Mouse (Mus musculus): ENCODE data around the gene Rpl3l. TPM values are rescaled to one million over a fixed set of nuclear protein-coding genes. Genes with fewer than 3 reads are reported as not detected.

The Rpl3l gene
- total and polyA plus RNA-seq, 2 experiments: 0.46 TPM; not detected in 1

- no peaks in the 10 kb centered on the region for H3K79me2 ChIP-seq (ENCODE audit: control insufficient read depth, insufficient read depth, low read length)
- no peak overlapping the region for H3K9ac ChIP-seq (ENCODE audit: low read depth, low read length)
- no peak for DNase-seq (ENCODE audit: extremely low read depth, low read depth, low spot score)
- no peaks in the 10 kb centered on the region for H3K27me3 ChIP-seq (ENCODE audit: control insufficient read depth, insufficient read depth, low read length)
- 92% methylated on average over 2 of the region's 2 CpGs for WGBS
- H3K4me1 ChIP-seq (ENCODE audit: control insufficient read depth, insufficient read depth, low read length): no peaks in the 10 kb centered on the region
- H3K36me3 ChIP-seq (ENCODE audit: control insufficient read depth, insufficient read depth, low read length): no peaks in the 10 kb centered on the region
- TF ChIP-seq CTCF (IDR thresholded peaks at IDR 0.05; ENCODE audit: low read depth, low read length) (no peak), POLR2A (IDR thresholded peaks at IDR 0.05; ENCODE audit: extremely low read depth, insufficient read depth, low read length) (no peak)
- H3K4me3 ChIP-seq (ENCODE audit: insufficient read depth, low read depth, low read length): no peak overlapping the region
- H3K27ac ChIP-seq (replicated peaks; ENCODE audit: insufficient read depth, low read depth, low read length): no peak overlapping the region
Measured at GRCm38 (mm10) chr17:24780821-24781220, 53.2 kb downstream of the Rpl3l start.

Other genes starting within 250 kb of the Rpl3l start
- 3.5 and 3.9 TPM in 2 replicates for gene Mlst8, start 248.7 kb upstream of the Rpl3l start, total RNA-seq (2014; rRNA removed)
- gene Mlst8, start 248.7 kb upstream of the Rpl3l start, polyA plus RNA-seq (2012; rRNA removed): 12.9 and 16.7 TPM in 2 replicates
- under 0.01 and 0.18 TPM in 2 replicates for gene Caskin1, start 239.2 kb upstream of the Rpl3l start, total RNA-seq (2014; rRNA removed)
- 0.18 and 0.26 TPM in 2 replicates for gene Caskin1, start 239.2 kb upstream of the Rpl3l start, polyA plus RNA-seq (2012; rRNA removed)
- gene Traf7, start 199.9 kb upstream of the Rpl3l start, total RNA-seq (2014; rRNA removed): 13.4 and 14.4 TPM in 2 replicates
- gene Traf7, start 199.9 kb upstream of the Rpl3l start, polyA plus RNA-seq (2012; rRNA removed): 25.3 and 47.5 TPM in 2 replicates
- 0.13 and 0.37 TPM in 2 replicates for gene Rab26, start 193.6 kb upstream of the Rpl3l start, total RNA-seq (2014; rRNA removed)
- 0.15 and 0.40 TPM in 2 replicates for gene Rab26, start 193.6 kb upstream of the Rpl3l start, polyA plus RNA-seq (2012; rRNA removed)
- gene Pkd1, start 178.0 kb upstream of the Rpl3l start, total RNA-seq (2014; rRNA removed): 9.9 and 11.4 TPM in 2 replicates
- gene Pkd1, start 178.0 kb upstream of the Rpl3l start, polyA plus RNA-seq (2012; rRNA removed): 14.7 and 17.4 TPM in 2 replicates
- 19.5 and 27.9 TPM in 2 replicates for gene Tsc2, start 95.2 kb upstream of the Rpl3l start, total RNA-seq (2014; rRNA removed)
- 63.4 and 79.3 TPM in 2 replicates for gene Tsc2, start 95.2 kb upstream of the Rpl3l start, polyA plus RNA-seq (2012; rRNA removed)
- gene Nthl1, start 95.1 kb upstream of the Rpl3l start, total RNA-seq (2014; rRNA removed): 8.1 and 9.7 TPM in 2 replicates
- 11.3 and 11.5 TPM in 2 replicates for gene Nthl1, start 95.1 kb upstream of the Rpl3l start, polyA plus RNA-seq (2012; rRNA removed)
- 8.8 and 13.6 TPM in 2 replicates for gene Slc9a3r2, start 77.5 kb upstream of the Rpl3l start, total RNA-seq (2014; rRNA removed)
- 24.9 and 31.5 TPM in 2 replicates for gene Slc9a3r2, start 77.5 kb upstream of the Rpl3l start, polyA plus RNA-seq (2012; rRNA removed)
- not detected in 2 replicates for gene Npw, start 69.4 kb upstream of the Rpl3l start, total RNA-seq (2014; rRNA removed)
- gene Npw, start 69.4 kb upstream of the Rpl3l start, polyA plus RNA-seq (2012; rRNA removed): not detected in 2 replicates
- 11.1 and 16.0 TPM in 2 replicates for gene Zfp598, start 58.1 kb upstream of the Rpl3l start, total RNA-seq (2014; rRNA removed)
- 67.8 and 106 TPM in 2 replicates for gene Zfp598, start 58.1 kb upstream of the Rpl3l start, polyA plus RNA-seq (2012; rRNA removed)
- 0.09 and 0.13 TPM in 2 replicates for gene Syngr3, start 37.9 kb upstream of the Rpl3l start, total RNA-seq (2014; rRNA removed)
- gene Syngr3, start 37.9 kb upstream of the Rpl3l start, polyA plus RNA-seq (2012; rRNA removed): 0.10 TPM in 2 replicates
- 32.6 and 38.2 TPM in 2 replicates for gene Gfer, start 31.7 kb upstream of the Rpl3l start, total RNA-seq (2014; rRNA removed)
- 49.8 and 51.9 TPM in 2 replicates for gene Gfer, start 31.7 kb upstream of the Rpl3l start, polyA plus RNA-seq (2012; rRNA removed)
- 0.37 and 0.40 TPM in 2 replicates for gene Noxo1, start 31.6 kb upstream of the Rpl3l start, total RNA-seq (2014; rRNA removed)
- gene Noxo1, start 31.6 kb upstream of the Rpl3l start, polyA plus RNA-seq (2012; rRNA removed): 2.7 TPM in 2 replicates
- gene Tbl3, start 20.2 kb upstream of the Rpl3l start, total RNA-seq (2014; rRNA removed): 14.2 and 17.8 TPM in 2 replicates
- 29.4 and 37.9 TPM in 2 replicates for gene Tbl3, start 20.2 kb upstream of the Rpl3l start, polyA plus RNA-seq (2012; rRNA removed)
- not detected in 2 replicates for gene Rnf151, start 9.8 kb upstream of the Rpl3l start, total RNA-seq (2014; rRNA removed)
- gene Rnf151, start 9.8 kb upstream of the Rpl3l start, polyA plus RNA-seq (2012; rRNA removed): 0.19 TPM in 1 of 2 replicates, not detected in the other
- 802 and 1,081 TPM in 2 replicates for gene Rps2, start 9.7 kb upstream of the Rpl3l start, total RNA-seq (2014; rRNA removed)
- gene Rps2, start 9.7 kb upstream of the Rpl3l start, polyA plus RNA-seq (2012; rRNA removed): 2,199 and 2,424 TPM in 2 replicates
- 290 TPM in 2 replicates for gene Ndufb10, start 3.3 kb upstream of the Rpl3l start, total RNA-seq (2014; rRNA removed)
- 265 and 300 TPM in 2 replicates for gene Ndufb10, start 3.3 kb upstream of the Rpl3l start, polyA plus RNA-seq (2012; rRNA removed)
- 184 and 192 TPM in 2 replicates for gene Msrb1, start 8.8 kb downstream of the Rpl3l start, total RNA-seq (2014; rRNA removed)
- gene Msrb1, start 8.8 kb downstream of the Rpl3l start, polyA plus RNA-seq (2012; rRNA removed): 447 and 506 TPM in 2 replicates
- 0.74 and 1.2 TPM in 2 replicates for gene Hs3st6, start 25.2 kb downstream of the Rpl3l start, total RNA-seq (2014; rRNA removed)
- 2.3 and 3.9 TPM in 2 replicates for gene Hs3st6, start 25.2 kb downstream of the Rpl3l start, polyA plus RNA-seq (2012; rRNA removed)
- 4.9 and 6.7 TPM in 2 replicates for gene Meiob, start 76.5 kb downstream of the Rpl3l start, total RNA-seq (2014; rRNA removed)
- 0.59 and 0.75 TPM in 2 replicates for gene Meiob, start 76.5 kb downstream of the Rpl3l start, polyA plus RNA-seq (2012; rRNA removed)
- gene Hagh, start 112.3 kb downstream of the Rpl3l start, total RNA-seq (2014; rRNA removed): 855 and 1,003 TPM in 2 replicates
- 900 and 1,325 TPM in 2 replicates for gene Hagh, start 112.3 kb downstream of the Rpl3l start, polyA plus RNA-seq (2012; rRNA removed)
- gene Fahd1, start 122.5 kb downstream of the Rpl3l start, total RNA-seq (2014; rRNA removed): 49.5 and 61.3 TPM in 2 replicates
- gene Fahd1, start 122.5 kb downstream of the Rpl3l start, polyA plus RNA-seq (2012; rRNA removed): 55.7 and 61.8 TPM in 2 replicates
- 112 and 127 TPM in 2 replicates for gene Igfals, start 138.2 kb downstream of the Rpl3l start, total RNA-seq (2014; rRNA removed)
- 369 and 402 TPM in 2 replicates for gene Igfals, start 138.2 kb downstream of the Rpl3l start, polyA plus RNA-seq (2012; rRNA removed)
- gene Nubp2, start 158.5 kb downstream of the Rpl3l start, total RNA-seq (2014; rRNA removed): 16.2 and 24.7 TPM in 2 replicates
- 30.2 and 33.0 TPM in 2 replicates for gene Nubp2, start 158.5 kb downstream of the Rpl3l start, polyA plus RNA-seq (2012; rRNA removed)
- gene Spsb3, start 158.8 kb downstream of the Rpl3l start, total RNA-seq (2014; rRNA removed): 8.7 and 14.8 TPM in 2 replicates
- gene Spsb3, start 158.8 kb downstream of the Rpl3l start, polyA plus RNA-seq (2012; rRNA removed): 37.5 and 42.4 TPM in 2 replicates
- gene Eme2, start 167.3 kb downstream of the Rpl3l start, total RNA-seq (2014; rRNA removed): 19.5 and 20.5 TPM in 2 replicates
- gene Eme2, start 167.3 kb downstream of the Rpl3l start, polyA plus RNA-seq (2012; rRNA removed): 21.0 and 31.2 TPM in 2 replicates
- 47.5 and 53.7 TPM in 2 replicates for gene Mrps34, start 167.3 kb downstream of the Rpl3l start, total RNA-seq (2014; rRNA removed)
- gene Mrps34, start 167.3 kb downstream of the Rpl3l start, polyA plus RNA-seq (2012; rRNA removed): 124 and 149 TPM in 2 replicates
- 46.6 and 49.1 TPM in 2 replicates for gene Nme3, start 168.7 kb downstream of the Rpl3l start, total RNA-seq (2014; rRNA removed)
- gene Nme3, start 168.7 kb downstream of the Rpl3l start, polyA plus RNA-seq (2012; rRNA removed): 69.7 and 72.3 TPM in 2 replicates
- 11.7 and 16.1 TPM in 2 replicates for gene Mapk8ip3, start 209.2 kb downstream of the Rpl3l start, total RNA-seq (2014; rRNA removed)
- 23.2 and 51.4 TPM in 2 replicates for gene Mapk8ip3, start 209.2 kb downstream of the Rpl3l start, polyA plus RNA-seq (2012; rRNA removed)
- gene Jpt2, start 232.9 kb downstream of the Rpl3l start, total RNA-seq (2014; rRNA removed): 29.0 and 34.3 TPM in 2 replicates
- gene Jpt2, start 232.9 kb downstream of the Rpl3l start, polyA plus RNA-seq (2012; rRNA removed): 12.1 and 12.2 TPM in 2 replicates